Mouse (Mus musculus): ENCODE measurements around the gene A530032D15Rik. TPM values are rescaled to one million over a fixed set of nuclear protein-coding genes. Genes with fewer than 3 reads are reported as not detected.
"Not testable (repeated sequence)": the region's sequence is repeated elsewhere in the genome, so short reads cannot be mapped to it uniquely, and the experiment has no call there.

The A530032D15Rik gene
- total and polyA plus RNA-seq, 2 experiments from 2014 or later, result not detected

GRCm38 (mm10) chr1:85112889-85113288 is 3.2 kb upstream of the A530032D15Rik start:
- not testable (repeated sequence) for ATAC-seq (ENCODE audit: insufficient read depth, low read depth); H3K36me3 ChIP-seq (replicated peaks; ENCODE audit: control insufficient read depth, insufficient read depth, low read length); H3K9me3 ChIP-seq (replicated peaks; ENCODE audit: control insufficient read depth, low read length); H3K4me2 ChIP-seq (ENCODE audit: low read depth, low read length); H3K27me3 ChIP-seq (ENCODE audit: control insufficient read depth, insufficient read depth, low read length); H3K9ac ChIP-seq (replicated peaks; ENCODE audit: low read depth, low read length); H3K4me1 ChIP-seq (ENCODE audit: control insufficient read depth, insufficient read depth); H3K4me3 ChIP-seq (ENCODE audit: low read depth, low read length); DNase-seq (ENCODE audit: low spot score); H3K27ac ChIP-seq (ENCODE audit: low read depth)
- 56% methylated on average over 2 of the region's 5 CpGs for WGBS

- not testable (repeated sequence) for H3K27me3 ChIP-seq (ENCODE audit: control insufficient read depth, insufficient read depth, low read length); H3K9ac ChIP-seq (replicated peaks; ENCODE audit: low read depth, low read length); DNase-seq (ENCODE audit: low spot score); H3K36me3 ChIP-seq (replicated peaks; ENCODE audit: control insufficient read depth, insufficient read depth, low read length); H3K4me3 ChIP-seq (ENCODE audit: low read depth, low read length); H3K4me1 ChIP-seq (ENCODE audit: control insufficient read depth, insufficient read depth); H3K27ac ChIP-seq (ENCODE audit: low read depth); H3K4me2 ChIP-seq (ENCODE audit: low read depth, low read length); H3K9me3 ChIP-seq (replicated peaks; ENCODE audit: control insufficient read depth, low read length); ATAC-seq (ENCODE audit: insufficient read depth, low read depth)
- 80% methylated on average over 7 of the region's 7 CpGs for WGBS
Measured at GRCm38 (mm10) chr1:85112266-85112665, 2.6 kb upstream of the A530032D15Rik start.

DNA sequence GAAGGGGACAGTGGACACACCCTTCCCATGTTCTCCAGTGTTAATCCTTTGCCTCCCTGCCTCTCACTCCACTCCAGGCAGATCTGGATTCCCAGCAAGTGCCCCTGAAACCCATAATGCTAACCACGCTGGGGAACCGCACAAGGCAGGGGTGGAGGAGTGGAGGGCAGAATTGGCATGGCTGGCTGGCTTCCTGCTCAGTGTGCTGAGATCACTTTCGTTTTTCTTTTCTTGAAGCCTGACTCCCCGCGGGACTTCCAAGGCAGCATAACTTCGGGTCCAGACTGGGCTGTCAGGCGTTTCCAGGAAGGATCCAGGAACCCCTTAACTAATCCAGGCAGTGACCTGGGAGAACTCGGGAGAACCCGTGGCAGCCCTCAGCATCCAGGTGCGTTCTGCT is 1.9 kb upstream of the A530032D15Rik start:
- H3K9me3 ChIP-seq (replicated peaks; ENCODE audit: control insufficient read depth, low read length); H3K36me3 ChIP-seq (replicated peaks; ENCODE audit: control insufficient read depth, insufficient read depth, low read length); H3K9ac ChIP-seq (replicated peaks; ENCODE audit: low read depth, low read length); ATAC-seq (ENCODE audit: insufficient read depth, low read depth); H3K4me2 ChIP-seq (ENCODE audit: low read depth, low read length); H3K4me3 ChIP-seq (ENCODE audit: low read depth, low read length); H3K27ac ChIP-seq (ENCODE audit: low read depth); H3K4me1 ChIP-seq (ENCODE audit: control insufficient read depth, insufficient read depth); DNase-seq (ENCODE audit: low spot score); H3K27me3 ChIP-seq (ENCODE audit: control insufficient read depth, insufficient read depth, low read length): not testable (repeated sequence)
- 60% methylated on average over 9 of the region's 10 CpGs for WGBS

DNA sequence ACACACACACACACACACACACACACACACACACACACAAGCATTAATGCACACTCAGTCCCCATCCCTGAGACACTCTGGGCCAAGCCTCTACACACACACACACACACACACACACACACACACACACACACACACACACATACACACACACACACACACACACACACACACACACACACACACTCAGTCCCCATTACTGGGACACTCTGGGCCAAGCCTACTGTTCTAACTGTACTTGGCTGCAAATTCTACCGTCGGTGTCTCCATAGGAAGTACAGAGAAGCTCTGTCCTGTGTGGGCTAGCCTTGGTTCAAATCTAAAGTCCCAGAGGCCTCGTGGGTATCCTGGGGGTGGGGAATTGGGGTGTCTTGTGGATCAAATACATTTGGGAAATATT is 1.2 kb upstream of the A530032D15Rik start:
- H3K4me1 ChIP-seq (ENCODE audit: control insufficient read depth, insufficient read depth); ATAC-seq (ENCODE audit: insufficient read depth, low read depth); H3K4me3 ChIP-seq (ENCODE audit: low read depth, low read length); H3K9me3 ChIP-seq (replicated peaks; ENCODE audit: control insufficient read depth, low read length); H3K36me3 ChIP-seq (replicated peaks; ENCODE audit: control insufficient read depth, insufficient read depth, low read length); H3K27me3 ChIP-seq (ENCODE audit: control insufficient read depth, insufficient read depth, low read length); H3K27ac ChIP-seq (ENCODE audit: low read depth); H3K4me2 ChIP-seq (ENCODE audit: low read depth, low read length); DNase-seq (ENCODE audit: low spot score); H3K9ac ChIP-seq (replicated peaks; ENCODE audit: low read depth, low read length): not testable (repeated sequence)
- 70% methylated on average over 2 of the region's 3 CpGs for WGBS

- not testable (repeated sequence) for ATAC-seq (ENCODE audit: insufficient read depth, low read depth); H3K27ac ChIP-seq (ENCODE audit: low read depth); H3K4me1 ChIP-seq (ENCODE audit: control insufficient read depth, insufficient read depth); H3K4me2 ChIP-seq (ENCODE audit: low read depth, low read length); H3K9me3 ChIP-seq (replicated peaks; ENCODE audit: control insufficient read depth, low read length); H3K36me3 ChIP-seq (replicated peaks; ENCODE audit: control insufficient read depth, insufficient read depth, low read length); H3K27me3 ChIP-seq (ENCODE audit: control insufficient read depth, insufficient read depth, low read length); H3K9ac ChIP-seq (replicated peaks; ENCODE audit: low read depth, low read length); H3K4me3 ChIP-seq (ENCODE audit: low read depth, low read length); DNase-seq (ENCODE audit: low spot score)
- 52% methylated on average over 5 of the region's 6 CpGs for WGBS
Measured at GRCm38 (mm10) chr1:85106013-85106412, 3.6 kb downstream of the A530032D15Rik start.

GRCm38 (mm10) chr1:85105336-85105735 is 4.3 kb downstream of the A530032D15Rik start:
- not testable (repeated sequence) for DNase-seq (ENCODE audit: low spot score); H3K27me3 ChIP-seq (ENCODE audit: control insufficient read depth, insufficient read depth, low read length); H3K4me3 ChIP-seq (ENCODE audit: low read depth, low read length); H3K9me3 ChIP-seq (replicated peaks; ENCODE audit: control insufficient read depth, low read length); H3K36me3 ChIP-seq (replicated peaks; ENCODE audit: control insufficient read depth, insufficient read depth, low read length); H3K4me1 ChIP-seq (ENCODE audit: control insufficient read depth, insufficient read depth); H3K4me2 ChIP-seq (ENCODE audit: low read depth, low read length); H3K9ac ChIP-seq (replicated peaks; ENCODE audit: low read depth, low read length); ATAC-seq (ENCODE audit: insufficient read depth, low read depth); H3K27ac ChIP-seq (ENCODE audit: low read depth)
- 73% methylated on average over 4 of the region's 4 CpGs for WGBS

- not testable (repeated sequence) for H3K9me3 ChIP-seq (replicated peaks; ENCODE audit: control insufficient read depth, low read length); H3K27ac ChIP-seq (ENCODE audit: low read depth); ATAC-seq (ENCODE audit: insufficient read depth, low read depth)
Measured at GRCm38 (mm10) chr1:85101754-85102153, 7.9 kb downstream of the A530032D15Rik start.

DNA sequence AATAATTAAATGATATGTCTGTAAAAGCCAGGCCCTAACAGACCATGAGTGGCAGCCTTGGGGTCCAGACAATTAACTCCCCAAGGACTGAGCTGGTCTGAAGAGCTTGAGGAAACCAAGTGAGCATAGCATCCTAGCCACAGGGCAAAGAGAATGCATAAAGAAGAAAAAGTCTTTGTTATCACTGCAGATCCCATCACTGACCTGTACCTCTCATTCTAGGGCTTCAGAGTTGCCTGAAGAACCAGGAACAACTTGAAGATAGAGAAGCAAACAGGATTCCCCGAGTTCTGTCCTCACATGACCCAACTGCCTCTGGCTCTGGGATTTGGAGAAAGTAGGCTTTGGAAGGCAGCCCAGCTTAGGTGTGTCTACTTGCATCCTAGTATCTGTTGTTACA is 9.8 kb downstream of the A530032D15Rik start, which contains the start of gene Gm10553:
TSS of gene Gm10553 (plus strand) at position 301 of the 400 bp plus-strand sequence.
- not testable (repeated sequence) for H3K4me1 ChIP-seq (ENCODE audit: control insufficient read depth, insufficient read depth); H3K27me3 ChIP-seq (ENCODE audit: control insufficient read depth, insufficient read depth, low read length); H3K4me3 ChIP-seq (ENCODE audit: low read depth, low read length); H3K27ac ChIP-seq (ENCODE audit: low read depth); ATAC-seq (ENCODE audit: insufficient read depth, low read depth); DNase-seq (ENCODE audit: low spot score); H3K9me3 ChIP-seq (replicated peaks; ENCODE audit: control insufficient read depth, low read length); H3K36me3 ChIP-seq (replicated peaks; ENCODE audit: control insufficient read depth, insufficient read depth, low read length); H3K9ac ChIP-seq (replicated peaks; ENCODE audit: low read depth, low read length); H3K4me2 ChIP-seq (ENCODE audit: low read depth, low read length)
- WGBS, result 58% methylated on average over 1 of the region's 1 CpGs

More at GRCm38 (mm10) chr1:85101754-85102153, 7.9 kb downstream of the A530032D15Rik start:
- not testable (repeated sequence) for H3K4me3 ChIP-seq (ENCODE audit: low read depth, low read length); H3K9ac ChIP-seq (replicated peaks; ENCODE audit: low read depth, low read length); H3K36me3 ChIP-seq (replicated peaks; ENCODE audit: control insufficient read depth, insufficient read depth, low read length); H3K4me1 ChIP-seq (ENCODE audit: control insufficient read depth, insufficient read depth); H3K27me3 ChIP-seq (ENCODE audit: control insufficient read depth, insufficient read depth, low read length); H3K4me2 ChIP-seq (ENCODE audit: low read depth, low read length); DNase-seq (ENCODE audit: low spot score)
- WGBS, result 72% methylated on average over 4 of the region's 4 CpGs

DNA sequence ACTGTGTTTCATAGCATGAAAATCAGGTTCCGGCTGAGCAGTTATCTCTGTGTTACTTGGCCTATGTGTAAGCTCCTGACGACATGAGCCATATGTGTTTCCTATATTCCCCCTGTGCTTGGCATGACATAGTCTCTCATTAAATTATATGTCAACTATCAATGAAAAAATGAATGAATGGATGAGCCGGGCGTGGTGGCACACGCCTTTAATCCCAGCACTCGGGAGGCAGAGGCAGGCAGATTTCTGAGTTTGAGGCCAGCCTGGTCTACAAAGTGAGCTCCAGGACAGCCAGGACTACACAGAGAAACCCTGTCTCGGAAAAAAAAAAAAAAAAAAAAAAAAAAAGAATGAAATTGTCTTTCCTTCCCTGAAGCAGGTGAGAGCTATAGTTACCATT is 10.6 kb downstream of the A530032D15Rik start:
- H3K9me3 ChIP-seq (replicated peaks; ENCODE audit: control insufficient read depth, low read length); H3K4me3 ChIP-seq (ENCODE audit: low read depth, low read length); H3K4me1 ChIP-seq (ENCODE audit: control insufficient read depth, insufficient read depth); H3K27me3 ChIP-seq (ENCODE audit: control insufficient read depth, insufficient read depth, low read length); H3K9ac ChIP-seq (replicated peaks; ENCODE audit: low read depth, low read length); H3K27ac ChIP-seq (ENCODE audit: low read depth); H3K36me3 ChIP-seq (replicated peaks; ENCODE audit: control insufficient read depth, insufficient read depth, low read length); DNase-seq (ENCODE audit: low spot score); ATAC-seq (ENCODE audit: insufficient read depth, low read depth); H3K4me2 ChIP-seq (ENCODE audit: low read depth, low read length): not testable (repeated sequence)
- 78% methylated on average over 5 of the region's 7 CpGs for WGBS
